Mouse (Mus musculus): ENCODE results near the gene Herpud1. TPM values are rescaled to one million over a fixed set of nuclear protein-coding genes. Genes with fewer than 3 reads are reported as not detected.
A peak's percentile ranks its signal among the peaks of the same experiment; 100 is the strongest.

Gene Herpud1
- polyA plus RNA-seq, 1 experiment from 2014 or later, result 219 TPM

DNA sequence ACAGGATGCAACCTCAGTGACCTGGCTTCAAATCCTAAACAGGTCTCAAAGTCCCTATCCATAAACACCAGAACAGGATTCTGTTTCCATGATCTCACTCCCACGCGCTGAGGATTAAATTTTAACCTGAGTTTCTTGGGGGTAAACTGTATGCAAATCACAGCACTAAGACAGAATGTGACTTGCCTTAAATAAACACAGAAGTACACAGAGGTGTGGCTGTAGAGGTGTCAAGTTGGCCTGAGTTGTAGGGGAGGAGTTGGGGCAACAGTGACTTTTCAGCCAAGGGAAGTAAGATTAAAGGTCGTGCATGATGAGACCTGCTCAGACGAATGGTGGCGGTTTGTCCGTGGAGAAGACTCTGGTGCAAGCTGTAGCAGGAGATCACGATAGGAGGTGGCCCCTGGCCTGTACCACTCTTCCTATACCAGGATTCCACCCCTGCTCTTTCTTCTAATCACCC lies 32.1 kb upstream of the Herpud1 start:
- H3K36me3 ChIP-seq (ENCODE audit: control insufficient read depth, insufficient read depth), result no peaks in the 10 kb centered on the region
- peak overlapping the region; percentile 92 for H3K27ac ChIP-seq (ENCODE audit: low read length)
- peak overlapping the region; percentile 31; the same call in 1 of the 2 replicates for H3K4me2 ChIP-seq (ENCODE audit: low read depth, low read length)
- ATAC-seq (ENCODE audit: low read depth), result peak; percentile 84
- peak overlapping the region; percentile 28; the same call in 1 of the 2 replicates for H3K9ac ChIP-seq (ENCODE audit: low read depth, low read length)
- no peaks in the 10 kb centered on the region for H3K9me3 ChIP-seq (replicated peaks; ENCODE audit: control insufficient read depth, low read length)
- WGBS (ENCODE audit: insufficient replicate concordance), result 35% methylated on average over 7 of the region's 7 CpGs
- peaks cover 9% of the 10 kb centered on the region for H3K4me1 ChIP-seq (ENCODE audit: control insufficient read depth, low read depth, low read length)
- H3K4me3 ChIP-seq (ENCODE audit: low read depth, low read length), result no peak overlapping the region
- H3K27me3 ChIP-seq (ENCODE audit: control insufficient read depth, insufficient read depth, low read depth, low read length), result no peaks in the 10 kb centered on the region

DNA sequence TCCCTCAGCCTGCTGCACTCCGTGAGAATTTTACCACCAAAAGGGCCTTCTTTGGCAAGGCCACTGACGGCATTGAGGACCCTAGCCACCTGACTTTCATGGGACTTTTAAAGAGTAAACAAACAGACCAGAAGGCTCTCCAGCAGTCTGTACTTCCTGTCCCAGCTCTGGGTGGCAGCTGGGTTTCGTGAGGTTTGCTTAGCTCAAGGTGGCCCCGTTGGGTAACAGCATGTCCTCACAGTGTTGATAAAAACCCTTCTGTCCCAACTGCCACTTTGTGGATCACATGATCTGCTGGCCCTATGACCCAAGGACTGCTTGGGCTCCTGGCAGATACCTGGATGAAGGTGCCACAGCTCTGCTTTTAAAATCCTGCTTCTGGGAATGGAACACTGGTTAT lies 31.7 kb upstream of the Herpud1 start:
- Histone ChIP-seq H3K36me3 (ENCODE audit: control insufficient read depth, insufficient read depth) (no peaks in the 10 kb centered on the region), H3K4me3 (ENCODE audit: low read depth, low read length) (no peak overlapping the region), H3K9ac (ENCODE audit: low read depth, low read length) (peak overlapping the region; percentile 28; the same call in 1 of the 2 replicates), H3K4me2 (ENCODE audit: low read depth, low read length) (peak overlapping the region; percentile 31; the same call in 1 of the 2 replicates), H3K9me3 (replicated peaks; ENCODE audit: control insufficient read depth, low read length) (no peaks in the 10 kb centered on the region), H3K27me3 (ENCODE audit: control insufficient read depth, insufficient read depth, low read depth, low read length) (no peaks in the 10 kb centered on the region), H3K4me1 (ENCODE audit: control insufficient read depth, low read depth, low read length) (peaks cover 9% of the 10 kb centered on the region), H3K27ac (ENCODE audit: low read length) (peak overlapping the region; percentile 92)
- 27% methylated on average over 4 of the region's 4 CpGs for WGBS (ENCODE audit: insufficient replicate concordance)
- ATAC-seq (ENCODE audit: low read depth), result peak; percentile 81

DNA sequence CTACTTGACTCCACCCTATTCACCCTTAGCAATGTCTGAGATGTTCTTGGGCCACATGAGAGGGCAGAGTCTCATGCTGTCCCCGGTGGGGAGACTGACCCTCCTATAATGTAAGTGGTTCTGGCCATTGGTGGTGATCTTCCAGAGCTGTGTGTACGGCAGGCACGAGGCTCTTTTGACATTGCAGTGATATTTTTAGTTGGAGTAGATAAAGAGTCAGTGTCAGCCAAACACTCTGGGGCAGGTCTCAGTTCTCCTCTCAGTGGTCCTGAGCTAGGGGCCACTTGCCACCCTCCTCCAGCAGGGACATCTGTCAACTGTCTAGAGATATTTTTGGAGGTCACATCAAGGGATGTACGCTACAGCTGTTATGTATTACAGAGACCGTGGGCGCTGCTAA lies 29.0 kb upstream of the Herpud1 start:
- no peaks in the 10 kb centered on the region for H3K36me3 ChIP-seq (ENCODE audit: control insufficient read depth, insufficient read depth)
- no peaks in the 10 kb centered on the region for H3K9me3 ChIP-seq (replicated peaks; ENCODE audit: control insufficient read depth, low read length)
- H3K4me2 ChIP-seq (ENCODE audit: low read depth, low read length), result no peak overlapping the region
- WGBS (ENCODE audit: insufficient replicate concordance), result 51% methylated on average over 6 of the region's 6 CpGs
- H3K9ac ChIP-seq (ENCODE audit: low read depth, low read length), result no peak overlapping the region
- H3K27me3 ChIP-seq (ENCODE audit: control insufficient read depth, insufficient read depth, low read depth, low read length), result no peaks in the 10 kb centered on the region
- no peak overlapping the region for H3K27ac ChIP-seq (ENCODE audit: low read length)
- H3K4me3 ChIP-seq (ENCODE audit: low read depth, low read length), result no peak overlapping the region
- peaks cover 9% of the 10 kb centered on the region for H3K4me1 ChIP-seq (ENCODE audit: control insufficient read depth, low read depth, low read length)
- ATAC-seq (ENCODE audit: low read depth), result no peak

DNA sequence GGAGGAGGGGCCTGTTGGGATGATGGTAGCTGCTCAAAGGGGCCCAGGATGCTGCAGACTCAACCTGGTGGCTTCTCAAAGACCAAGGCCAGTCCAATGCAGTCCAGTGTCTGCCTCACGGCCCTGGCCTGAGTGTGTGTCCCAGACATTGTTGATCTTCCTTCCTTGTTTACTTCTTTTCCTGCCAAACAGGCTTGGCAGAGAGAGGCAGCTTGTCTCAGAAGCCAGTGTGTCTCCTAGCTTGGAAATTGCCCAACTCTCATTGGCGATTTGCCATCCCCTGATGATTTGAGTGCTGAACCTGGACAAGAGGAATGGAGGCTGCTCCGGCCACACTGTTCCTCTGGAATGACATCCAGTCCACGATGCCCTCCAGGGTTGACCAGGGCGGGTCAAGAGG lies 27.7 kb upstream of the Herpud1 start:
- no peak overlapping the region for H3K4me2 ChIP-seq (ENCODE audit: low read depth, low read length)
- H3K9ac ChIP-seq (ENCODE audit: low read depth, low read length), result no peak overlapping the region
- no peaks in the 10 kb centered on the region for H3K27me3 ChIP-seq (ENCODE audit: control insufficient read depth, insufficient read depth, low read depth, low read length)
- no peak overlapping the region for H3K4me3 ChIP-seq (ENCODE audit: low read depth, low read length)
- no peaks in the 10 kb centered on the region for H3K9me3 ChIP-seq (replicated peaks; ENCODE audit: control insufficient read depth, low read length)
- ATAC-seq (ENCODE audit: low read depth), result no peak
- H3K36me3 ChIP-seq (ENCODE audit: control insufficient read depth, insufficient read depth), result no peaks in the 10 kb centered on the region
- WGBS (ENCODE audit: insufficient replicate concordance), result 45% methylated on average over 5 of the region's 5 CpGs
- H3K27ac ChIP-seq (ENCODE audit: low read length), result 0 out of 2 replicates have a peak overlapping the region, but pooled peaks have one; percentile 10
- peaks cover 15% of the 10 kb centered on the region for H3K4me1 ChIP-seq (ENCODE audit: control insufficient read depth, low read depth, low read length)

DNA sequence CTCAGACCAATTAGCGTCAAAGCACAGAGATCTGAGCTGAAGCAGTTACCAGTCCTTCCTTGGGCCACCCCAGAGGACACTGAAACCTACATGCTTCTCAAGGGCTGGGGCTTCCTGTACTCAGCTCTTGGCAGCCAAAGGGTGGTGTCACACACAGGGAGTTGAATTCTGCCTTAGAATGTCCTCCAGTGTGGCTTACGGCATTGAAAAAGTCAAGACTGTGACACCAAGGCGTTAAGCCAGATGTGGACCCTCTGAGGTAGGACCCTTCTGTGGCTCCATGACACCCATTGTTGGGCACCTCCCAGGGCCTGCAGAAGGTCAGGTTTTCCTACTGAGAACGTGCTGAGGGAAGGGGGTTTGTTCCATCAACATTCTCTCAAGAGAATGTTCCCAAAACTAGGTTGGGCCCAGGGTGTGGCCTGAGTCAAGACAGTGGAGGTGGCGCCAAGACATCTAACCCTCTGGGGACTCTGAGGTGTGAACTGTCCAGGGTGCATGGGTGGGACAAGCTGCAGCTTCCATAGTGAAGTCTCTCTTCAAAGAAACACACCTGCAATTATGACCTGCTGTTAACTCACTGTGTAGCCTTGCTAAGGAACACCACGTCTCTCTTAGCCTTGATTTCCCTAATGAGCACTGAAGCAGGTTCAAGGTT lies 24.3 kb upstream of the Herpud1 start:
- 63% methylated on average over 6 of the region's 6 CpGs for WGBS (ENCODE audit: insufficient replicate concordance)
- no peak overlapping the region for H3K4me2 ChIP-seq (ENCODE audit: low read depth, low read length)
- no peaks in the 10 kb centered on the region for H3K9me3 ChIP-seq (replicated peaks; ENCODE audit: control insufficient read depth, low read length)
- H3K27ac ChIP-seq (ENCODE audit: low read length), result no peak overlapping the region
- no peak overlapping the region for H3K4me3 ChIP-seq (ENCODE audit: low read depth, low read length)
- no peak overlapping the region for H3K9ac ChIP-seq (ENCODE audit: low read depth, low read length)
- H3K27me3 ChIP-seq (ENCODE audit: control insufficient read depth, insufficient read depth, low read depth, low read length), result no peaks in the 10 kb centered on the region
- no peak for ATAC-seq (ENCODE audit: low read depth)
- no peaks in the 10 kb centered on the region for H3K36me3 ChIP-seq (ENCODE audit: control insufficient read depth, insufficient read depth)
- H3K4me1 ChIP-seq (ENCODE audit: control insufficient read depth, low read depth, low read length), result peaks cover 28% of the 10 kb centered on the region

DNA sequence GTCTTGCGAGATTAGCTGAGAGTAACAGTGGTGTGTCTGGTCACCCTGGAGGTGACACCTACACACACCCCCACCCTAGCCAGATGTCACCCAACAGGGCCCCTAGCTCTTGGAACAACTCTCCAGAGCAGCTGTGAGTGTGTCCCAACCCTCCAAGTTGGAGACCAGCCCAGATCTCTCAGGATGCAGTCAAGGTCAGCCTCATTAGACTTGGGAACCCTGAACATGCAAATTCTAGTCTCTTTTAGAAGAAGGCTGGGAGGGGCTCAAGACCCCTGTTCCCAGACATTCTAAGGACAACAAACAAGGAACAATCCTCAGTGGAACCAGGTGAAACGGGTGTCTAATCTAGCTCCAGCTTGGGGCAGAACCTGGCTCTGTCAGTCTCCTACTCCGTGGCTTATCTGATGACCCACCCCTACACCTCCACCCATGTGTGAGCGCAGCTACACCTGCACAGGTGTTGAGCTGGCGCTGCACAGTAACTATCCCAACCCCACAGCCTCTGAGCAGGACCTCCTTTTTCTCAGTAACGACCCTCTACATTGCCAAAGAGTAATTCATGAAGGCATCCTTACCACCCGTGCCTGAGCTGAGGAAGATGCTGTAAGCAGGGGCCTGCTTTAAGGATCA lies 23.5 kb upstream of the Herpud1 start:
- H3K9ac ChIP-seq (ENCODE audit: low read depth, low read length), result no peak overlapping the region
- no peaks in the 10 kb centered on the region for H3K36me3 ChIP-seq (ENCODE audit: control insufficient read depth, insufficient read depth)
- ATAC-seq (ENCODE audit: low read depth), result no peak
- no peak overlapping the region for H3K4me2 ChIP-seq (ENCODE audit: low read depth, low read length)
- H3K4me3 ChIP-seq (ENCODE audit: low read depth, low read length), result no peak overlapping the region
- peaks cover 28% of the 10 kb centered on the region for H3K4me1 ChIP-seq (ENCODE audit: control insufficient read depth, low read depth, low read length)
- H3K27me3 ChIP-seq (ENCODE audit: control insufficient read depth, insufficient read depth, low read depth, low read length), result no peaks in the 10 kb centered on the region
- H3K27ac ChIP-seq (ENCODE audit: low read length), result peak overlapping the region; percentile 54
- no peaks in the 10 kb centered on the region for H3K9me3 ChIP-seq (replicated peaks; ENCODE audit: control insufficient read depth, low read length)
- WGBS (ENCODE audit: insufficient replicate concordance), result 54% methylated on average over 7 of the region's 7 CpGs

DNA sequence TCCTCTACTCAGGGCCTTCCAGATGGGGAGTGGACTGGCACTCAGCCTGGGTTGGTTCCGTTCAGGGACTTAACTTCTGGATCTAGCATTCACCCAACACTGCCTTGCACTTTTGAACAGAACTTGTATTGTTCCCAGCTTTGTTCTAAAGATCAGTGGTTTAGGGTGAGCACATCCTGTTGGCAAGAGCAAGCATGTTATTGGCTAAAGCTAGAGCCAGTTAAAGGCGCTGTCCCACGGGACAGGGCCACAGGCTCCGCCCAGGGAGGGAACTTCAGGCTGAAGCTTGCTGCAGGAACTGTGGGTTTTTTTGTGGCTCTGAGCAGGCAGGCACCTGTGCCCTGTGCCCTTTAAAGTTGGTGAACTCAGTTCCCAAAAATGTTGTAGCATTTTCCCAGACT lies 22.9 kb upstream of the Herpud1 start:
- peak overlapping the region; percentile 54 for H3K27ac ChIP-seq (ENCODE audit: low read length)
- no peaks in the 10 kb centered on the region for H3K36me3 ChIP-seq (ENCODE audit: control insufficient read depth, insufficient read depth)
- no peaks in the 10 kb centered on the region for H3K9me3 ChIP-seq (replicated peaks; ENCODE audit: control insufficient read depth, low read length)
- 28% methylated on average over 4 of the region's 4 CpGs for WGBS (ENCODE audit: insufficient replicate concordance)
- H3K4me2 ChIP-seq (ENCODE audit: low read depth, low read length), result no peak overlapping the region
- H3K9ac ChIP-seq (ENCODE audit: low read depth, low read length), result no peak overlapping the region
- H3K4me3 ChIP-seq (ENCODE audit: low read depth, low read length), result no peak overlapping the region
- ATAC-seq (ENCODE audit: low read depth), result peak; percentile 55
- peaks cover 28% of the 10 kb centered on the region for H3K4me1 ChIP-seq (ENCODE audit: control insufficient read depth, low read depth, low read length)
- no peaks in the 10 kb centered on the region for H3K27me3 ChIP-seq (ENCODE audit: control insufficient read depth, insufficient read depth, low read depth, low read length)

DNA sequence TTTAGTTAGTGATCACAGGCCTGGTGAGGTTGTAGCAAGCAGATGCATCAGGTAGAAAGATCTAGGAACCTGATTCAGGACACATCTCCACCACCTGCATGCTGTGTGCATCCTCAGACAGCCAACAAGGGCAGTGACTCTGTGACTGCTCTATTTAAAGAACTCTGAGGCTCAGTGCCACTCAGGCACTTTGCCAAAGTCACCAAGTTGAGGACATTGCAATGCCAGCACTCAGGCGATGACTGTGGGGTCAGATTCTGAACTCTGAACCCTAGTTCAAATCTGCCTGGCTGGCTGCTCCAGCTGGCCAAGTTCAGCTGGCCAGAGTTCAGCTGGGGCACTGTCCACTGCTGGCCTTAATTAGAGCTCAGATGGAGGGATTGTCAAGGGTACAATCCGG lies 22.3 kb upstream of the Herpud1 start:
- Histone ChIP-seq H3K27ac (ENCODE audit: low read length) (peak overlapping the region; percentile 55), H3K27me3 (ENCODE audit: control insufficient read depth, insufficient read depth, low read depth, low read length) (no peaks in the 10 kb centered on the region), H3K9ac (ENCODE audit: low read depth, low read length) (no peak overlapping the region), H3K4me2 (ENCODE audit: low read depth, low read length) (no peak overlapping the region), H3K9me3 (replicated peaks; ENCODE audit: control insufficient read depth, low read length) (no peaks in the 10 kb centered on the region), H3K4me1 (ENCODE audit: control insufficient read depth, low read depth, low read length) (peaks cover 26% of the 10 kb centered on the region), H3K4me3 (ENCODE audit: low read depth, low read length) (no peak overlapping the region), H3K36me3 (ENCODE audit: control insufficient read depth, insufficient read depth) (no peaks in the 10 kb centered on the region)
- peak; percentile 76 for ATAC-seq (ENCODE audit: low read depth)
- WGBS (ENCODE audit: insufficient replicate concordance), result 54% methylated on average over 2 of the region's 2 CpGs

DNA sequence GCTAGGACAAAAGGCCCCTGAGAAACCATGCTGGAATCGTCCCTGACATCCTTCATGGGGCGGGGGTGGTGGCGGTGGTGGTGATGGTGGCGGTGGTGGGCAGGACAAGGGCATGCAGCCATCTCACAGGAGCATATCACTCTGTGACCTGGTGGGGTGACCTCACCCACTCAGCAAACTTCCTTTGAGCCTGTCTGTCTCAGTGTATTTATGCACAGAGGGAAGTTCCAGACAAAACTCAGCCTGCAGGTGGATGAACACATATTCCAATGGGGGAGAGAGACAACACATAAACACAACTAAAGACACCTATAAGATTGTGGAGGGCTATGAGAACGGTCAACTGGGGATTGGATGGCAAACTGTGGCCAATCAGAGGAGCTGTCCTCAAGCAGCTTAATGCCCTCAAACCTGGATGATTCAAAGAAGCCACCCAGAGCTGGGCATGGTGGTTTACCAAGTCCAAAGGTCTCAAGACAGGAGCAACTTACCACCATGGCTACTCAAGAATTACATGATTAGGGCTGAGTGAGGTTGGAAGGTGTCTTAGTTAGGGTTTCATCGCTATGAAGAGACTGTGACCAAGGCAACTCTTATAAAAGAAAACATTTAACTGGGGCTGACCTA lies 21.4 kb upstream of the Herpud1 start:
- H3K36me3 ChIP-seq (ENCODE audit: control insufficient read depth, insufficient read depth), result no peaks in the 10 kb centered on the region
- H3K4me1 ChIP-seq (ENCODE audit: control insufficient read depth, low read depth, low read length), result peaks cover 26% of the 10 kb centered on the region
- H3K27me3 ChIP-seq (ENCODE audit: control insufficient read depth, insufficient read depth, low read depth, low read length), result no peaks in the 10 kb centered on the region
- ATAC-seq (ENCODE audit: low read depth), result no peak
- H3K27ac ChIP-seq (ENCODE audit: low read length), result peak overlapping the region; percentile 55
- H3K9me3 ChIP-seq (replicated peaks; ENCODE audit: control insufficient read depth, low read length), result no peaks in the 10 kb centered on the region
- H3K4me3 ChIP-seq (ENCODE audit: low read depth, low read length), result no peak overlapping the region
- no peak overlapping the region for H3K9ac ChIP-seq (ENCODE audit: low read depth, low read length)
- WGBS (ENCODE audit: insufficient replicate concordance), result 67% methylated on average over 6 of the region's 6 CpGs
- no peak overlapping the region for H3K4me2 ChIP-seq (ENCODE audit: low read depth, low read length)
